Mouse (Mus musculus) spleen, adult 12 weeks (tissue): ENCODE data around the gene Stn1.

Source experiments
- DNase-seq: peaks from one replicate; pipeline ENCODE4 v3.0.0; 2022; ENCODE audit warnings: low spot score

Stn1 gene

DNA sequence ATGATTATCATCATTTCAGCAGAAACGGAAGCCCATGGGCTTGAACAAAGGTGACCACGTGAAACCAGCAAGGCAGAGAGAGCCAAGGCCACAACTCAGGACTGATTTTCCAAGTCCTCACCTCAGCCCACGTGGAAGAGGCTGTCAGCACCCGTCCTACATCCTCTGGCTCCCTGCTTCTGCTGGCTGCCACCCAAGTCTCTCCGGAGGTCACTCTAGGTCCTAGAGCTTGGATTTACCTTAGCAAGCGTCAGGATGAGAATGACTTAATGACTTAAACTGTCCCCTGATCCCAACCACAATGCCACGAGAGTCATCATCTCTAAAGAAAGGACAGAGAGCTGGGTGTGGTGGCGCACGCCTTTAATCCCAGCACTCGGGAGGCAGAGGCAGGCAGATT lies 84.6 kb downstream of the Stn1 start:
- no peak for DNase-seq

DNA sequence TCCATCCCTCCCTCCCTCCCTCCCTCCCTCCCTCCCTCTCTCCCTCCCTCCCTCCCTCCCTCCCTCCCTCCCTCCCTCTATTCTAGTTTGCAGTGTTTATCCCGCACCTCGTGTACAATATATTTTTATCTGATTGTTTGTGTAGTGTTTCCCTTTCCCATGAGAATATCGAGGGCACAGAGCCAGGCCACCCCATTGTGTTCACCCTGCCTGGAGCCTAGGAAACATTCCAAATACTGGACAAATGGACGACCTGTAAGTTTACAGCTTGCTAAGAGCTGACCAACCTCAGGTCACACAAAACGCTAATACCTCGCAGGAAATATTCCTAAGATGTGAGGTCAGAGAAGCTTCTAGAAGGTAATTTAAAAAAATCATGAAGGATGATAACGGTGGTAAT lies 85.1 kb downstream of the Stn1 start:
- DNase-seq: no peak

DNA sequence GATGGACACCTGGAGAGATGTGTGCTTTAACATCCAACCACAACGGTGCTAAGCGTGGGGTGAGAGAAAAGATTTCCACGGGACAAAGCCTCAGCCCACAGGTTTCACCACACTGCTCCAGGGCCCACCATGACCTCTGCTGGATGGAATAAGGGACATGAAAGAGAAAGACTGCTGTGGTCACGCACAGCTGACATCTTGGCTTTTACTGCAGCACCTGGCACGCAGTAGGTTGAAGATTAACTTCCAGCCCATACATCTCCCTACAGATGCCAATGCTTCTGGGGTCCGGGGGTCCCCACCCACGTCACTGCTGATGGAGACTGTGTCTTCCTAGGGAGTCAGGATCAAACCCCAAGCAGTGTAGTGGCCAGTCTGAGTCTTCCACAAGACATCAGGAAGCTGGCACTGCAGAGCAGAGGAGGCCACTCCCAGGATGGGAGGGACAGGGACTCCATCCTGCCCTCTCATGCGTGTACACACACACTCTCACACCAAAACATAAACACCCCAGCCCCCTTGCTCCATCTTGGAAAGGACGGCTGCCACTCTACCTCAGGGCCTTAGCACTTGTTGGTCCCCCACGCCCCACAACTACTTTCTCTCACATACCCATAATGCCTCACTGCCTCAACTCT lies 85.7 kb downstream of the Stn1 start:
- no peak for DNase-seq
